In the genomic region with DNA sequence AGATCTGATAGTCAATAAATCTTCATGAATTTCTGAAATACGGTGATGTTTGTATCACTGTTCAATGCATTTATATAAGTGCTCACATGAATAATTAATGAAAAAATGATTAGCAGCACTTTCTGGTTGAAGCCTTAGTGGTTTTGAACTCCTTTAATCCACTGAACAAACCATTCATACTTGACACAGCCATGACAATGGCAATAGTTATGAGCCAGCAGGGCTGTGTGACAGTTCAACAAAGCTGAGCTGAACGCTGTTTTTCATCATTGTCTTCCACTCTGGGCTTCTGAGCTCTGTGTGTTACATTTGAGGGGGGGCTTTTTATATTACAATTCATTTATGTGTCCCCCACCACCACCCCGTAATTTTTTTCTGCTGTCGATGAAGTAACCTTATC, we compare ENCODE assay signal across 17 mouse cellular contexts.
DNase-seq lines count a peak whose midpoint lies in the region; ATAC-seq and TF ChIP-seq lines count a peak whose summit lies in the region.
"Had no signal": no experiment of that assay in that cellular context is flagged by ENCODE, and none has a peak within 500 bp of the region (broad histone marks: within the 10 kb centered on the region; RNA-seq: fewer than 3 reads in every experiment).

No protein-coding gene starts in this region.

- H3K9me3 ChIP-seq in forebrain, embryonic 13.5 days (replicated peaks), result no peaks in the 10 kb centered on the region
- H3K9me3 ChIP-seq in forebrain, embryonic 14.5 days (replicated peaks; ENCODE audit: control insufficient read depth, low read length), result no peaks in the 10 kb centered on the region
- no peaks in the 10 kb centered on the region for H3K9me3 ChIP-seq in midbrain, embryonic 11.5 days (ENCODE audit: control insufficient read depth, low read length)
- H3K9me3 ChIP-seq in midbrain, embryonic 16.5 days (replicated peaks; ENCODE audit: control insufficient read depth, low read length, poor library complexity, severe bottlenecking), result no peaks in the 10 kb centered on the region
- H3K9me3 ChIP-seq: embryonic facial prominence, embryonic 10.5 days; embryonic facial prominence, embryonic 12.5 days; forebrain, embryonic 12.5 days had no signal

- H3K4me2 ChIP-seq in forebrain, embryonic 13.5 days, result no peak overlapping the region
- H3K4me2 ChIP-seq in forebrain, embryonic 14.5 days (ENCODE audit: low read length), result no peak overlapping the region
- H3K4me2 ChIP-seq in midbrain, embryonic 11.5 days, result no peak overlapping the region
- no peak overlapping the region for H3K4me2 ChIP-seq in midbrain, embryonic 16.5 days (ENCODE audit: low read length)
- H3K4me2 ChIP-seq: embryonic facial prominence, embryonic 12.5 days; forebrain, embryonic 12.5 days had no signal

- no peak for TF ChIP-seq POLR2A in brain, embryonic 14.5 days (IDR thresholded peaks at IDR 0.05; ENCODE audit: borderline replicate concordance, extremely low read depth, insufficient read depth, insufficient read length, poor library complexity, severe bottlenecking)

- H3K27me3 ChIP-seq in forebrain, embryonic 13.5 days, result no peaks in the 10 kb centered on the region
- H3K27me3 ChIP-seq in forebrain, embryonic 14.5 days (replicated peaks; ENCODE audit: control insufficient read depth, insufficient read depth, low read length), result no peaks in the 10 kb centered on the region
- H3K27me3 ChIP-seq in midbrain, embryonic 11.5 days (ENCODE audit: control insufficient read depth, insufficient read depth, low read length), result no peaks in the 10 kb centered on the region
- no peaks in the 10 kb centered on the region for H3K27me3 ChIP-seq in midbrain, embryonic 16.5 days (ENCODE audit: control insufficient read depth, insufficient read depth, low read depth, low read length)
- H3K27me3 ChIP-seq: embryonic facial prominence, embryonic 12.5 days; forebrain, embryonic 12.5 days had no signal

- DNase-seq in forebrain, embryonic 14.5 days (ENCODE audit: low spot score), result no peak
- no peak for DNase-seq in midbrain, embryonic 11.5 days (ENCODE audit: low spot score, missing footprints)
- peak; percentile 13 for DNase-seq in brain, embryonic 14.5 days (ENCODE audit: low read depth)
- DNase-seq in heart, adult 11 months, result no peak
- DNase-seq: adrenal gland, adult 2 months; adrenal gland, postnatal 10 days; adrenal gland, postnatal 25 days; cerebellum, adult 11-12 months; cerebellum, adult 2 months; cerebellum, adult 9-10 months; cerebellum, postnatal 10 days; cerebellum, postnatal 25 days had no signal

- no peak overlapping the region for H3K4me3 ChIP-seq in forebrain, embryonic 13.5 days
- no peak overlapping the region for H3K4me3 ChIP-seq in forebrain, embryonic 14.5 days (ENCODE audit: low read depth, low read length)
- H3K4me3 ChIP-seq in midbrain, embryonic 11.5 days (ENCODE audit: low read depth, low read length), result no peak overlapping the region
- H3K4me3 ChIP-seq in midbrain, embryonic 16.5 days (ENCODE audit: low read depth, low read length), result no peak overlapping the region
- H3K4me3 ChIP-seq: embryonic facial prominence, embryonic 10.5 days; embryonic facial prominence, embryonic 12.5 days; forebrain, embryonic 12.5 days had no signal

- no peak for TF ChIP-seq CTCF in brain, embryonic 14.5 days (IDR thresholded peaks at IDR 0.05; ENCODE audit: borderline replicate concordance, extremely low read depth, insufficient read depth, insufficient read length)

- 55% methylated on average over 4 of the region's 4 CpGs for WGBS in forebrain, embryonic 13.5 days
- WGBS in forebrain, embryonic 14.5 days, result 65% methylated on average over 4 of the region's 4 CpGs
- WGBS in midbrain, embryonic 11.5 days, result 76% methylated on average over 4 of the region's 4 CpGs
- WGBS in midbrain, embryonic 16.5 days, result 38% methylated on average over 4 of the region's 4 CpGs

- no peak overlapping the region for H3K27ac ChIP-seq in forebrain, embryonic 13.5 days
- no peak overlapping the region for H3K27ac ChIP-seq in forebrain, embryonic 14.5 days (ENCODE audit: low read depth, low read length)
- H3K27ac ChIP-seq in midbrain, embryonic 11.5 days (ENCODE audit: low read depth, low read length), result no peak overlapping the region
- H3K27ac ChIP-seq in midbrain, embryonic 16.5 days (ENCODE audit: low read length), result no peak overlapping the region
- H3K27ac ChIP-seq: embryonic facial prominence, embryonic 10.5 days; embryonic facial prominence, embryonic 12.5 days; forebrain, embryonic 12.5 days had no signal

- H3K36me3 ChIP-seq in forebrain, embryonic 13.5 days (ENCODE audit: poor library complexity, severe bottlenecking), result no peaks in the 10 kb centered on the region
- H3K36me3 ChIP-seq in forebrain, embryonic 14.5 days (ENCODE audit: control insufficient read depth, insufficient read depth, low read length), result no peaks in the 10 kb centered on the region
- H3K36me3 ChIP-seq in midbrain, embryonic 11.5 days (ENCODE audit: control insufficient read depth, insufficient read depth, low read length), result no peaks in the 10 kb centered on the region
- H3K36me3 ChIP-seq in midbrain, embryonic 16.5 days (ENCODE audit: control insufficient read depth, insufficient read depth, low read length), result no peaks in the 10 kb centered on the region
- H3K36me3 ChIP-seq: embryonic facial prominence, embryonic 10.5 days; embryonic facial prominence, embryonic 12.5 days; forebrain, embryonic 12.5 days had no signal

- 0 out of 2 replicates have a peak, but pooled peaks have one; percentile 33 for ATAC-seq in forebrain, embryonic 13.5 days
- ATAC-seq in forebrain, embryonic 14.5 days, result no peak
- ATAC-seq in midbrain, embryonic 11.5 days (ENCODE audit: low FRiP score), result peak; percentile 57; the same call in 1 of the 2 replicates
- no peak for ATAC-seq in midbrain, embryonic 16.5 days

- H3K4me1 ChIP-seq in forebrain, embryonic 13.5 days, result no peaks in the 10 kb centered on the region
- H3K4me1 ChIP-seq in forebrain, embryonic 14.5 days (ENCODE audit: control insufficient read depth, insufficient read depth, low read length), result no peaks in the 10 kb centered on the region
- no peaks in the 10 kb centered on the region for H3K4me1 ChIP-seq in midbrain, embryonic 11.5 days (ENCODE audit: control insufficient read depth, insufficient read depth, low read length)
- H3K4me1 ChIP-seq in midbrain, embryonic 16.5 days (ENCODE audit: control insufficient read depth, insufficient read depth, low read length), result no peaks in the 10 kb centered on the region
- H3K4me1 ChIP-seq: embryonic facial prominence, embryonic 10.5 days; embryonic facial prominence, embryonic 12.5 days; forebrain, embryonic 12.5 days had no signal

- H3K9ac ChIP-seq in forebrain, embryonic 13.5 days, result no peak overlapping the region
- H3K9ac ChIP-seq in forebrain, embryonic 14.5 days (ENCODE audit: low read length), result no peak overlapping the region
- no peak overlapping the region for H3K9ac ChIP-seq in midbrain, embryonic 11.5 days (ENCODE audit: low read length)
- H3K9ac ChIP-seq in midbrain, embryonic 16.5 days (ENCODE audit: low read depth, low read length), result no peak overlapping the region
- H3K9ac ChIP-seq: embryonic facial prominence, embryonic 12.5 days; forebrain, embryonic 12.5 days had no signal

Comparison
In these comparisons a context has a peak if more than half of its experiments do, and no peak if none do; other contexts are left out.
1. ATAC-seq: peak in forebrain, embryonic 13.5 days (single experiment) and midbrain, embryonic 11.5 days (single experiment); none in forebrain, embryonic 14.5 days (single experiment) and midbrain, embryonic 16.5 days (single experiment).